Mouse (Mus musculus) colon, adult 2 months (tissue): ENCODE results near the gene Krtap3-2. TPM values are rescaled to one million over a fixed set of nuclear protein-coding genes. Genes with fewer than 3 reads are reported as not detected.

Experiments
- polyA plus RNA-seq: library from polyadenylated mRNA; depleted of rRNA; stranded (reverse); fragments of >200 nt; gene quantifications from 2 replicates; pipeline ENCODE4 v1.2.3, GENCODE M21; 2012; rRNA removed

The Krtap3-2 gene
- polyA plus RNA-seq = not detected in 2 replicates

DNA sequence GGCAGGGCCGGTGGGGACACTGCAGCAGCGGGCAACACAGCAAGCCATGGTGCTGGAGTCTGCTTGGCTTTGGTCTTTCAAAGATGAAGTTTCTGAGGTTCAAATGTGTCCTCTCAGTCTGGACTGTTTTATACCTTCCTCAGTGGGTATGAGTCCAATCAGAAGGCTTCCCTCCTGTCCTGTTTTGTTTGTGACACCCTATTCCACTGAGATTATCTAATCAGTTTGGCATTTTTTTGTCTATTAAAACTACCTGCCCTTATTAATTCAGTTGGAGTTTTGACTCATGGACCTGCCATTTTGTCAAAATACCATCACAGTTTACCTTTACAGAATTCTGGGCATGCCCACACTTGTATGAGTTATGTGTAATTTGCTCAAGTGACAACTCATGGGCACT, at the start of gene Krtap3-2:
Gene Krtap3-2, minus strand, starts transcription at position 101 of the 400 bp plus-strand sequence.

GRCm38 (mm10) chr11:99603208-99603607, 46.6 kb upstream of the Krtap3-2 start, which contains the start of gene Gm11938:
Gene Gm11938, minus strand, starts transcription at chr11:99603308.

GRCm38 (mm10) chr11:99597742-99598141, 41.1 kb upstream of the Krtap3-2 start, which contains the start of gene Krtap9-3:
Gene Krtap9-3, minus strand, starts transcription at chr11:99598105.

DNA sequence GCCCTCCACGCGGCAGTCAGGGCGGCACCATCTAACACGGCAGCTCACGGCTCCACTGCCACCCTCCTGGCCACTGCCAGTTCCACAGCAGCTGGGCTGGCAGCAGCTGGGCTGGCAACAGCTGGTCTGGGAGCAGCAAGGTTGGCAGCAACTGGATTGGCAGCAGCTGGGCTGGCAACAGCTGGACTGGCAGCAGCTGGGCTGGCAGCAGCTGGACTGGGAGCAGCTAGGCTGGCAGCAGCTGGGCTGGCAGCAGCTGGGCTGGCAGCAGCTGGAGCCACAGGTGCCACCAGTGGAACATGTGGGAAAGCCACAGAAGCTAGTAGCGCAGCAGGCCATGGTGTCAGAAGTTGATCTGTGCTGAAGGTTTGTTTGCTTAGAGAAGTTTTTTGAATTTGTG, 34.3 kb upstream of the Krtap3-2 start, which contains the start of gene Krtap1-3:
Gene Krtap1-3, minus strand, starts transcription at position 359 of the 400 bp plus-strand sequence.

GRCm38 (mm10) chr11:99583245-99583704, 26.6 kb upstream of the Krtap3-2 start, which contains the start of gene Krtap1-4:
Gene Krtap1-4, minus strand, starts transcription at chr11:99583654.

DNA sequence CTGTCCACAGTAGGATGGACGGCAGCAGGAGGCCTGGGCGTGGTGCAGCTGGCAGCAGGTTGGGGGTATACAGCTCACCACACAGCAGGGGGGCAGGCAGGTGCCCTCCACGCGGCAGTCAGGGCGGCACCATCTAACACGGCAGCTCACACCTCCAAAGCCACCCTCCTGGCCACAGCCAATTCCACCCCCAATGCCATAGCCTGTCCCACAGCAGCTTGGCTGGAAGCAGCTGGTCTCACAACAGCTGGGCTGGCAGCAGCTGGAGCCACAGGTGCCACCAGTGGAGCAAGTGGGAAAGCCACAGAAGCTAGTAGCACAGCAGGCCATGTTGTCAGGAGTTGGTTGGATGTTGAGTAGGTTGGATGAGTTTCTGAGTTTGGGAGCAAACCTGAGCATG, 24.0 kb upstream of the Krtap3-2 start, which contains the start of gene Krtap1-5:
Gene Krtap1-5, minus strand, starts transcription at position 381 of the 400 bp plus-strand sequence.

GRCm38 (mm10) chr11:99566530-99566929, 9.9 kb upstream of the Krtap3-2 start, which contains the start of gene Krtap3-1:
Gene Krtap3-1, minus strand, starts transcription at chr11:99566630.

GRCm38 (mm10) chr11:99559366-99559765, 2.7 kb upstream of the Krtap3-2 start, which contains the start of gene Gm11939:
Gene Gm11939, minus strand, starts transcription at chr11:99559466.

DNA sequence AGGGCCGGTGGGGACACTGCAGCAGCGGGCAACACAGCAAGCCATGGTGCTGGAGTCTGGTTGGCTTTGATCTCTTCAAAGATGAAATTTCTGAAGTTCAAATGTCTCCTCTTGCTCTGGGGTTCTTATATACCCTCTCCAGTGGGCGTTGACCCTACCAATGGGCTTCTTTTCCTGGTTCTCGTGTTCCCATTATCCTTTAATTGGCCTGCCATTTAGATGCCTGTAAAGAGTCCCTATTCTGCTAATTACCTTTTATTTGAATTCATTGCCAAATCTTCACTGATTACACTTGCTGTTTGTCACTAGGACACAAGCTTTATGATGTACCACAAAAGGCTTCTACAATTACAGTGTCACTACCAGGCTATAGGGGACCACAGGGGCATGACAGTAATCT, 5.9 kb downstream of the Krtap3-2 start, which contains the start of gene Krtap3-3:
Gene Krtap3-3, minus strand, starts transcription at position 101 of the 400 bp plus-strand sequence.

GRCm38 (mm10) chr11:99521288-99521860, 35.3 kb downstream of the Krtap3-2 start, which contains the start of gene Krt39:
Gene Krt39, minus strand, starts transcription at chr11:99521338.

Other genes starting within 250 kb of the Krtap3-2 start
- gene Krt25, start 233.9 kb downstream of the Krtap3-2 start, polyA plus RNA-seq = not detected in 2 replicates
- gene Krt26, start 218.9 kb downstream of the Krtap3-2 start, polyA plus RNA-seq = not detected in 2 replicates
- gene Krt27, start 205.7 kb downstream of the Krtap3-2 start, polyA plus RNA-seq = not detected in 2 replicates
- gene Krt28, start 181.9 kb downstream of the Krtap3-2 start, polyA plus RNA-seq = not detected in 2 replicates
- 0.33 and 0.76 TPM in 2 replicates for gene Krt10, start 167.5 kb downstream of the Krtap3-2 start, polyA plus RNA-seq
- gene Krt12, start 134.6 kb downstream of the Krtap3-2 start, polyA plus RNA-seq = 1.7 and 1.8 TPM in 2 replicates
- gene Krt20, start 118.7 kb downstream of the Krtap3-2 start, polyA plus RNA-seq = 244 and 256 TPM in 2 replicates
- 4.5 and 4.7 TPM in 2 replicates for gene Krt23, start 63.7 kb downstream of the Krtap3-2 start, polyA plus RNA-seq
- gene Krt39, start 35.5 kb downstream of the Krtap3-2 start, polyA plus RNA-seq = not detected in 2 replicates
- gene Krt40, start 13.7 kb downstream of the Krtap3-2 start, polyA plus RNA-seq = not detected in 2 replicates
- not detected in 2 replicates for gene Krtap3-3, start 6.0 kb downstream of the Krtap3-2 start, polyA plus RNA-seq
- not detected in 2 replicates for gene Gm11939, start 2.6 kb upstream of the Krtap3-2 start, polyA plus RNA-seq
- gene Krtap3-1, start 9.8 kb upstream of the Krtap3-2 start, polyA plus RNA-seq = 3.7 and 4.5 TPM in 2 replicates
- gene Krtap1-5, start 24.2 kb upstream of the Krtap3-2 start, polyA plus RNA-seq = not detected in 2 replicates
- not detected in 2 replicates for gene Krtap1-4, start 26.8 kb upstream of the Krtap3-2 start, polyA plus RNA-seq
- gene Krtap1-3, start 34.5 kb upstream of the Krtap3-2 start, polyA plus RNA-seq = not detected in 2 replicates
- not detected in 2 replicates for gene Krtap9-3, start 41.3 kb upstream of the Krtap3-2 start, polyA plus RNA-seq
- not detected in 2 replicates for gene Gm11938, start 46.5 kb upstream of the Krtap3-2 start, polyA plus RNA-seq
- gene Gm11937, start 53.3 kb upstream of the Krtap3-2 start, polyA plus RNA-seq = not detected in 2 replicates
- not detected in 2 replicates for gene Krtap2-4, start 58.0 kb upstream of the Krtap3-2 start, polyA plus RNA-seq
- 1.3 TPM in 1 of 2 replicates, not detected in the other for gene Gm11562, start 63.6 kb upstream of the Krtap3-2 start, polyA plus RNA-seq
- gene Krtap4-1, start 71.4 kb upstream of the Krtap3-2 start, polyA plus RNA-seq = not detected in 2 replicates
- not detected in 2 replicates for gene Krtap4-2, start 78.2 kb upstream of the Krtap3-2 start, polyA plus RNA-seq
- not detected in 2 replicates for gene Krtap4-7, start 87.2 kb upstream of the Krtap3-2 start, polyA plus RNA-seq
- not detected in 2 replicates for gene Gm11555, start 93.4 kb upstream of the Krtap3-2 start, polyA plus RNA-seq
- gene Gm11563, start 102.1 kb upstream of the Krtap3-2 start, polyA plus RNA-seq = not detected in 2 replicates
- gene Krtap4-6, start 109.1 kb upstream of the Krtap3-2 start, polyA plus RNA-seq = not detected in 2 replicates
- gene Gm14190, start 133.9 kb upstream of the Krtap3-2 start, polyA plus RNA-seq = not detected in 2 replicates
- gene Gm14180, start 177.4 kb upstream of the Krtap3-2 start, polyA plus RNA-seq = not detected in 2 replicates
- gene Gm11595, start 216.1 kb upstream of the Krtap3-2 start, polyA plus RNA-seq = not detected in 2 replicates
- gene Krtap4-8, start 223.9 kb upstream of the Krtap3-2 start, polyA plus RNA-seq = not detected in 2 replicates
- not detected in 2 replicates for gene Krtap4-9, start 228.3 kb upstream of the Krtap3-2 start, polyA plus RNA-seq
- gene Gm11596, start 236.6 kb upstream of the Krtap3-2 start, polyA plus RNA-seq = not detected in 2 replicates
- 0.33 TPM in 1 of 2 replicates, not detected in the other for gene Gm11569, start 242.1 kb upstream of the Krtap3-2 start, polyA plus RNA-seq
- gene Gm11554, start 247.6 kb upstream of the Krtap3-2 start, polyA plus RNA-seq = not detected in 2 replicates